Mouse (Mus musculus) stomach, postnatal 0 days (tissue): ENCODE data around the gene Grtp1.

Experiments used
- CTCF ChIP-seq: IDR thresholded peaks from 2 replicates; pipeline ENCODE4 v1.5.1; 2016; ENCODE audit warnings: antibody characterized with exemption, low read depth, mild to moderate bottlenecking, moderate library complexity
- EP300 ChIP-seq: optimal IDR thresholded peaks from 2 replicates; pipeline ENCODE3; 2016; ENCODE audit warnings: antibody characterized with exemption

DNA sequence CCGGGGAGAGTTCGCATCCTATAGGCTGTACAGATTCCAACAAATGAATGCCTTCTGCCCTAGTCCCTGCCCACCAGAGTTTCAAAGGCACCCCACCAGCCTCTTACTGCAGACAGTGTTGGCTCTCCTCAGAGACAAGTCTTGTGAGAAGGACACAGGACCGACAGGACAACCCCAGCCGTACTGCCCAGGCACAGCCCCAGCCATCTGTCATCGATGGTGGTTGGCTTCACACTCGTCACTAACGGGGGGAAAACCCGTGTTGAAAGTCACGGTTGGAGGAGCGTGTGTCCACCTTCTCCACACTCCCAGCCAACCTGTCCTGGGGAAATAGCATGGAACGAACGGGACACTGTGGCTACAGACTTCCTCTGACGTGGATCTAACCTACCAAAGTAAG, 34.4 kb upstream of the Grtp1 start:
- no peak for TF ChIP-seq CTCF
- no peak for TF ChIP-seq EP300
